Comparison of ENCODE assay signal across 20 mouse cellular contexts in genomic region chrX:130246652-130247051, GRCm38 (mm10).
DNase-seq lines count a peak whose midpoint lies in the region; ATAC-seq and TF ChIP-seq lines count a peak whose summit lies in the region.
"Had no signal": no experiment of that assay in that cellular context is flagged by ENCODE, and none has a peak within 500 bp of the region (broad histone marks: within the 10 kb centered on the region; RNA-seq: fewer than 3 reads in every experiment).

No protein-coding gene starts in this region.

- peak overlapping the region; percentile 36; the same call in 1 of the 2 replicates for H3K27ac ChIP-seq in layer of hippocampus, adult 2 months
- H3K27ac ChIP-seq: heart, embryonic 10.5 days; intestine, embryonic 15.5 days; midbrain, embryonic 10.5 days; neural tube, embryonic 13.5 days had no signal

- H3K4me3 ChIP-seq in layer of hippocampus, adult 2 months: no peak overlapping the region
- H3K4me3 ChIP-seq: heart, embryonic 10.5 days; intestine, embryonic 15.5 days; midbrain, embryonic 10.5 days; myocyte; neural tube, embryonic 13.5 days had no signal

- peak; percentile 93 for ATAC-seq in cerebellum, adult (ENCODE audit: insufficient number of reproducible peaks, low FRiP score, low TSS enrichment)
- ATAC-seq: hindbrain, embryonic 16.5 days; intestine, embryonic 15.5 days; lung, postnatal 0 days; midbrain, embryonic 16.5 days had no signal

- TF ChIP-seq CTCF in layer of hippocampus, adult 2 months (conservative IDR thresholded peaks at IDR 0.05): no peak

- DNase-seq in cerebellum, postnatal 4 days (ENCODE audit: low spot score in 2 of 2): no peak
- DNase-seq in layer of hippocampus, adult 2 months (ENCODE audit: low spot score in 2 of 2): no peak
- no peak for DNase-seq in layer of hippocampus, postnatal 10 days (ENCODE audit: low spot score in 2 of 2)
- DNase-seq in cerebellum, adult 18-20 months: peak; percentile 56 to 63
- DNase-seq in cerebellum, postnatal 14 days: peak; percentile 8 to 49
- no peak for DNase-seq in kidney, postnatal 14 days
- DNase-seq in thymus, postnatal 25 days: no peak
- DNase-seq: adrenal gland, postnatal 10 days; heart, postnatal 4 days; kidney, postnatal 36 days; thymus, postnatal 14 days had no signal

Comparison
In these comparisons a context has a peak if more than half of its experiments do, and no peak if none do; other contexts are left out.
1. DNase-seq: peak in cerebellum, adult 18-20 months (2 of 2) and cerebellum, postnatal 14 days (2 of 2); none in cerebellum, postnatal 4 days (0 of 2), layer of hippocampus, adult 2 months (0 of 2), layer of hippocampus, postnatal 10 days (0 of 2), kidney, postnatal 14 days (single experiment) and thymus, postnatal 25 days (single experiment).